Mouse (Mus musculus): ENCODE data around the gene Pbx1. TPM values are rescaled to one million over a fixed set of nuclear protein-coding genes. Genes with fewer than 3 reads are reported as not detected.

Gene Pbx1
- polyA plus RNA-seq, 1 experiment from 2014 or later, result 2.0 TPM

GRCm38 (mm10) chr1:168433671-168434070 is 1.6 kb upstream of the Pbx1 start:
- Histone ChIP-seq H3K4me1 (replicated peaks) (peaks cover 15% of the 10 kb centered on the region), H3K27ac (replicated peaks) (no peak overlapping the region), H3K36me3 (replicated peaks) (no peaks in the 10 kb centered on the region), H3K4me2 (no peak overlapping the region), H3K4me3 (replicated peaks) (no peak overlapping the region), H3K9me3 (replicated peaks) (no peaks in the 10 kb centered on the region), H3K27me3 (peaks cover 12% of the 10 kb centered on the region), H3K9ac (no peak overlapping the region)
- 68% methylated on average over 3 of the region's 3 CpGs for WGBS (ENCODE audit: insufficient replicate concordance)
- ATAC-seq (ENCODE audit: insufficient read depth), result no peak

- Histone ChIP-seq H3K36me3 (replicated peaks) (no peaks in the 10 kb centered on the region), H3K4me1 (replicated peaks) (peaks cover 15% of the 10 kb centered on the region), H3K4me3 (replicated peaks) (peak overlapping the region; percentile 65), H3K27ac (replicated peaks) (0 out of 2 replicates have a peak overlapping the region, but pooled peaks have one; percentile 39), H3K9me3 (replicated peaks) (no peaks in the 10 kb centered on the region), H3K4me2 (peak overlapping the region; percentile 85), H3K9ac (0 out of 2 replicates have a peak overlapping the region, but pooled peaks have one; percentile 38), H3K27me3 (peaks cover 12% of the 10 kb centered on the region)
- ATAC-seq (ENCODE audit: insufficient read depth), result peak; percentile 100
- WGBS (ENCODE audit: insufficient replicate concordance), result under 1% methylated on average over 18 of the region's 22 CpGs
These were observed 233 bp upstream of the Pbx1 start for GRCm38 (mm10) chr1:168432281-168432725.

DNA sequence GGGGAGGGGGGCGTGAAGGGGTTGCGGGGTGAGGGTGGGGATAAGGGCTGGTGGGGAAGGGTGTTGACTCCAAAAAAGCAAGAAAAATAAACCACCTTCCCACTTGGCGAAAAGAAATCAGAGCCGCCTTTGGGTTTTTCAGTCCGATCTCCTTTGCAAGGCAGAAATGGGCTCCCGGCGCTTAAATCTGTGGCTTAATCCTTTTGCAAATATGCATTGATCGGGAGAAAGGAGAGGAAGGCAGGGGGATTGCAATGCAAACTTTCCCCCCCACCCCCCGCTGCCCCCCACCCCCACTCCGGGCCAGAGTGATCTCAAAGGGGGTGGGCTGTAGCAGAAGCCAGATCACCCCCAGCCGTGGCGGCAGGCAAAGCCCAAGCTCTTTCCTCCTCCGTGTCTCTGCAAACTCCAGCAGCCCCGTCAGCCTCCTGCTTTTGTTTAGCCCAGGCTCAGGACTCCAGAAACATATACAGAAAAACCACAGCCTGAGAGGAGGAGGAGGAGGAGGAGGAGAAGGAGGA is 299 bp downstream of the Pbx1 start:
- WGBS (ENCODE audit: insufficient replicate concordance), result under 1% methylated on average over 14 of the region's 14 CpGs
- Histone ChIP-seq H3K9me3 (replicated peaks) (no peaks in the 10 kb centered on the region), H3K9ac (peak overlapping the region; percentile 42), H3K36me3 (replicated peaks) (no peaks in the 10 kb centered on the region), H3K4me1 (replicated peaks) (peaks cover 15% of the 10 kb centered on the region), H3K27me3 (peaks cover 12% of the 10 kb centered on the region), H3K4me3 (replicated peaks) (peak overlapping the region; percentile 65), H3K27ac (replicated peaks) (peak overlapping the region; percentile 66; the same call in 1 of the 2 replicates), H3K4me2 (peak overlapping the region; percentile 85)
- no peak for ATAC-seq (ENCODE audit: insufficient read depth)

DNA sequence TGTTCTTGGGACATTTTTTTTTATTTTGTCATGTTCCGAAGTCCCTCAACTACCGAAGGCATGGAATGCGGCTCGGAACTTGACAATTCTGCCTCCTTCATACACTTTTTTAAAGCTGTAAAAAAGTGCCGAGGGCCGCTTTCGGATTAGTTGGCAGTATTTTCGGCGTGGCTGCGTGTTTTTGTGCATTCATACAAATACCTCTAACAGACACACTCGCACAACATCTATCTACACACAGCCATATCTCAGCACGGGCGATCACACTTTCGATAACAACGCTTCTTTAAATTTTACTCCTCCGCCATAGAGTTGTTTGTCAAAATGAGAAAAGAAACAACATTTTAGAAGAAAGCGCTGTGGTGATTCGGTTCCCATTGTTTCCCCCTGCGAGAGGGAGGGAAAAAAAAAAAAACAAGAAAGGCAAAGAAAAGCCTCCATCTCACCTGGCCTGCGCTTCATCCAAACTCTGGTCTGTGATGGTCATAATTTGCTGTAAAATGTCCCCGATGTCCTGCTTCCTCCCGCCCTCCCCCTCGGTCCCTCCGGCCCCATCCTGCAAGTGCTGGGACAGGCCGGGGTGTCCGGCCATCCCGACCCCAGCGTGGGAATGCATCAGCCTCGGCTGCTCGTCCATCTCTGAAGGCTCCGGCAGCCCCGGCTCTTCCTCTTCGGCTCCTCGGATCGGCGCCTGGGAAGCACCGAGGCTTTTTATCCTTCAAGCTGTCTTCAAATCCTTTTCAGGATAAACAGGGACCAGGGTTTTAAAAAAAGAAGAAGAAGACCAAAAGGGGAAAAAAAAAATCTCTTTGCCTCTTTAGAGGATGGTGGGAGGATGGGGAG is 981 bp downstream of the Pbx1 start:
- H3K4me1 ChIP-seq (replicated peaks), result peaks cover 15% of the 10 kb centered on the region
- H3K9ac ChIP-seq, result peak overlapping the region; percentile 50
- H3K4me2 ChIP-seq, result peak overlapping the region; percentile 85
- peak overlapping the region; percentile 66 for H3K27ac ChIP-seq (replicated peaks)
- H3K36me3 ChIP-seq (replicated peaks), result no peaks in the 10 kb centered on the region
- H3K9me3 ChIP-seq (replicated peaks), result no peaks in the 10 kb centered on the region
- H3K27me3 ChIP-seq, result peaks cover 12% of the 10 kb centered on the region
- peak overlapping the region; percentile 65 for H3K4me3 ChIP-seq (replicated peaks)
- under 1% methylated on average over 37 of the region's 37 CpGs for WGBS (ENCODE audit: insufficient replicate concordance)
- no peak for ATAC-seq (ENCODE audit: insufficient read depth)

GRCm38 (mm10) chr1:168429856-168430644 is 2.0 kb downstream of the Pbx1 start:
- H3K4me1 ChIP-seq (replicated peaks), result peaks cover 15% of the 10 kb centered on the region
- no peaks in the 10 kb centered on the region for H3K36me3 ChIP-seq (replicated peaks)
- ATAC-seq (ENCODE audit: insufficient read depth), result no peak
- peak overlapping the region; percentile 65 for H3K4me3 ChIP-seq (replicated peaks)
- no peak overlapping the region for H3K27ac ChIP-seq (replicated peaks)
- H3K4me2 ChIP-seq, result peak overlapping the region; percentile 85
- no peaks in the 10 kb centered on the region for H3K9me3 ChIP-seq (replicated peaks)
- H3K27me3 ChIP-seq, result peaks cover 12% of the 10 kb centered on the region
- H3K9ac ChIP-seq, result no peak overlapping the region
- 9% methylated on average over 5 of the region's 5 CpGs for WGBS (ENCODE audit: insufficient replicate concordance)

- 17% methylated on average over 5 of the region's 5 CpGs for WGBS (ENCODE audit: insufficient replicate concordance)
- Histone ChIP-seq H3K9me3 (replicated peaks) (no peaks in the 10 kb centered on the region), H3K27me3 (peaks cover 12% of the 10 kb centered on the region), H3K4me3 (replicated peaks) (peak overlapping the region; percentile 18; the same call in 1 of the 2 replicates), H3K36me3 (replicated peaks) (no peaks in the 10 kb centered on the region), H3K27ac (replicated peaks) (no peak overlapping the region), H3K4me2 (peak overlapping the region; percentile 85), H3K4me1 (replicated peaks) (peaks cover 13% of the 10 kb centered on the region), H3K9ac (no peak overlapping the region)
- ATAC-seq (ENCODE audit: insufficient read depth), result no peak
These were observed 2.7 kb downstream of the Pbx1 start for GRCm38 (mm10) chr1:168429406-168429805.

GRCm38 (mm10) chr1:168428255-168428654 is 3.8 kb downstream of the Pbx1 start:
- ATAC-seq (ENCODE audit: insufficient read depth), result no peak
- no peak overlapping the region for H3K4me3 ChIP-seq (replicated peaks)
- H3K9me3 ChIP-seq (replicated peaks), result no peaks in the 10 kb centered on the region
- peaks cover 12% of the 10 kb centered on the region for H3K4me1 ChIP-seq (replicated peaks)
- no peak overlapping the region for H3K9ac ChIP-seq
- peaks cover 12% of the 10 kb centered on the region for H3K27me3 ChIP-seq
- WGBS (ENCODE audit: insufficient replicate concordance), result 57% methylated on average over 6 of the region's 6 CpGs
- no peaks in the 10 kb centered on the region for H3K36me3 ChIP-seq (replicated peaks)
- H3K27ac ChIP-seq (replicated peaks), result no peak overlapping the region
- 0 out of 2 replicates have a peak overlapping the region, but pooled peaks have one; percentile 10 for H3K4me2 ChIP-seq

DNA sequence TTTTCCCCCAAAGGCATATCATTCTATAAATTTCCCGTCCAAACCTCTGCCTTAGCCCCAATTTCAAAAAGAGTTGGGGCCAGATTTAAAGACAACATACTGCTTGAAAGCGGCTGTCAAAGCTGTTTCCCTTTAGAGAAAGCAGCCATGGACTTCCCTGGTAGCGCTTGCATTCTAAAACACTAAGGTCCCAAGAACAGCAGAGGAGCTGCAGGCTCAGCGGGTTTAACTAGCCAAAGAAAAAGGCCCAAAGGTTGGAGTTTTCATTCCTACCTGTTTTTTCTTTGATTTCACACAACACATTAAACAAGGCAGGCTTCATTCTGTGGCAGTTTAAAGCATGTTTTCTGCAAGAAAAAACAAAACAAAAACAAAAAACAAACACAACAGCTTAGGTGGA is 4.5 kb downstream of the Pbx1 start:
- no peak overlapping the region for H3K4me2 ChIP-seq
- H3K27ac ChIP-seq (replicated peaks), result no peak overlapping the region
- H3K4me3 ChIP-seq (replicated peaks), result no peak overlapping the region

DNA sequence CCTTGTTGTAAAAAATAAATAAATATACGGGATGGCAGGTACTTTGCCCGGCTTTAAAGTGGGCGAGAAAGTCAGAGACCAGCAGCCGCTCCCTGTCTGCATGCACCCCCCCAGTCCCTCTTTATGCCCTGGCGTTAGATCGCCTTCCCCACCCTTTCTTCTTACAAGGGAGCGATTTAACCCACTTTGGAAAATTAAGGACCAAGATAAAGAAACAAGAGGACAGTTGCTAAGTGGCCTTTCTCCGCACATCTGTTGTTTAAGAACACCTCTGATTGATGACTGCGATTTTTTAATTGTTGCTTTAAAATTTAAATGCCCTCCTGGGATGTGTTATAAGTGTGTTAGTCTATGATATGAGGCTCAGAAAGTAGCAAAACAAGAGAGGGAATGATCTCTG is 5.2 kb downstream of the Pbx1 start:
- H3K36me3 ChIP-seq (replicated peaks), result no peaks in the 10 kb centered on the region
- H3K27ac ChIP-seq (replicated peaks), result no peak overlapping the region
- no peak overlapping the region for H3K9ac ChIP-seq
- H3K4me3 ChIP-seq (replicated peaks), result no peak overlapping the region
- no peak for ATAC-seq (ENCODE audit: insufficient read depth)
- no peak overlapping the region for H3K4me2 ChIP-seq
- peaks cover 11% of the 10 kb centered on the region for H3K4me1 ChIP-seq (replicated peaks)
- H3K9me3 ChIP-seq (replicated peaks), result no peaks in the 10 kb centered on the region
- WGBS (ENCODE audit: insufficient replicate concordance), result 62% methylated on average over 9 of the region's 9 CpGs
- peaks cover 12% of the 10 kb centered on the region for H3K27me3 ChIP-seq

More for the DNA sequence above, 4.5 kb downstream of the Pbx1 start:
- peaks cover 12% of the 10 kb centered on the region for H3K4me1 ChIP-seq (replicated peaks)
- H3K9ac ChIP-seq, result no peak overlapping the region
- peaks cover 12% of the 10 kb centered on the region for H3K27me3 ChIP-seq
- H3K36me3 ChIP-seq (replicated peaks), result no peaks in the 10 kb centered on the region
- H3K9me3 ChIP-seq (replicated peaks), result no peaks in the 10 kb centered on the region
- ATAC-seq (ENCODE audit: insufficient read depth), result no peak
- WGBS (ENCODE audit: insufficient replicate concordance), result 37% methylated on average over 4 of the region's 4 CpGs

DNA sequence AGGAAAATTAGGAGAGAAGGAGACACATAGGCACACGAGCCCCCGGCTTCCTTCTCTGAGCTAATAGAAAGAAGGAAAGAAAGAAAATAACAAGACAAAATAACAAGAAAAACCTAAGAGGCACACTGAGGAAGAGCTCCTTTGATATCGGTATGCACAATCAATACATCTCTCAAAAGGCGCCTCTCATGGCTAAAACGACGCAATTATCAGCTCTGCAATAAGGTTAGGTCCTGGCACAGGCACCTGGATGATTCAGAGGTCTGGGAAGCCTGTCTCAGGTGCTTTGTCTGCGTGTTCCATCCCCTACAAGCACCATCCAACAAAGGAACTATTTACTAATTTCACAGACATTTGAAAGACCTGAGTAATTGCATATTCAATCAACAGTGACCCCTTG is 5.8 kb downstream of the Pbx1 start:
- Histone ChIP-seq H3K4me3 (replicated peaks) (no peak overlapping the region), H3K9ac (no peak overlapping the region), H3K9me3 (replicated peaks) (no peaks in the 10 kb centered on the region), H3K27ac (replicated peaks) (no peak overlapping the region), H3K4me1 (replicated peaks) (peaks cover 5% of the 10 kb centered on the region; the same call in 1 of the 2 replicates), H3K4me2 (no peak overlapping the region), H3K27me3 (peaks cover 6% of the 10 kb centered on the region), H3K36me3 (replicated peaks) (no peaks in the 10 kb centered on the region)
- WGBS (ENCODE audit: insufficient replicate concordance), result 45% methylated on average over 7 of the region's 7 CpGs
- no peak for ATAC-seq (ENCODE audit: insufficient read depth)
